Mouse (Mus musculus): ENCODE measurements at regions not wholly inside any gene's neighbourhood (a gene's known extent, or its start where the extent isn't known, plus 50 kb on each side); places are given as distances from the start of the nearest gene placed in this dataset.

GRCm38 (mm10) chr7:83161226-83161625 lies 294.1 kb downstream of the Mex3b start:
- TF ChIP-seq CTCF (IDR thresholded peaks at IDR 0.05; ENCODE audit: extremely low read depth, insufficient read depth, insufficient read length, insufficient replicate concordance) (no peak), POLR2A (IDR thresholded peaks at IDR 0.05; ENCODE audit: low read depth, low read length) (no peak)

Data from spleen, adult 2 months (tissue).